Mouse (Mus musculus) heart, embryonic 13.5 days (tissue): ENCODE data around the gene Gm47283. TPM values are rescaled to one million over a fixed set of nuclear protein-coding genes. Genes with fewer than 3 reads are reported as not detected.
"Not testable (repeated sequence)": the region's sequence is repeated elsewhere in the genome, so short reads cannot be mapped to it uniquely, and the experiment has no call there.

ENCODE experiments used
- ATAC-seq: fragments of 200-750 bp; cut with Nextera tagmentation; 2 replicates; pipeline ENCODE4 v1.8.0; 2017; ENCODE audit warnings: moderate TSS enrichment; ENCODE audit not compliant: insufficient number of reproducible peaks, low FRiP score, low TSS enrichment; ENCODE audit errors: extremely low read depth
- H3K27ac ChIP-seq: fragments of 300-500 bp; sonication (generic); replicated peaks from 2 replicates; pipeline ENCODE4 v1.5.1; 2015; ENCODE audit warnings: moderate library complexity, mild to moderate bottlenecking, inconsistent platforms
- H3K27me3 ChIP-seq: fragments of 300-500 bp; sonication (generic); replicated peaks from 2 replicates; pipeline ENCODE4 v1.6.1; 2015; ENCODE audit warnings: mild to moderate bottlenecking, inconsistent platforms
- H3K36me3 ChIP-seq: fragments of 300-500 bp; sonication (generic); 2 replicates; pipeline ENCODE4 v1.6.1; 2015; ENCODE audit warnings: mild to moderate bottlenecking, inconsistent platforms
- H3K4me1 ChIP-seq: fragments of 300-500 bp; sonication (generic); 2 replicates; pipeline ENCODE4 v1.6.1; 2015; ENCODE audit warnings: inconsistent platforms
- H3K4me2 ChIP-seq: fragments of 300-500 bp; sonication (generic); 2 replicates; pipeline ENCODE4 v1.6.1; 2015; ENCODE audit warnings: inconsistent platforms, mild to moderate bottlenecking, moderate library complexity
- H3K4me3 ChIP-seq: fragments of 300-500 bp; sonication (generic); 2 replicates; pipeline ENCODE4 v1.5.1; 2015; ENCODE audit warnings: moderate library complexity, mild to moderate bottlenecking, inconsistent platforms
- H3K9ac ChIP-seq: fragments of 300-500 bp; sonication (generic); 2 replicates; pipeline ENCODE4 v1.6.1; 2015; ENCODE audit warnings: inconsistent platforms, mild to moderate bottlenecking, moderate library complexity
- H3K9me3 ChIP-seq: fragments of 300-500 bp; sonication (generic); 2 replicates; pipeline ENCODE4 v1.6.1; 2016; ENCODE audit warnings: inconsistent platforms
- WGBS: fragments of 180-500 bp; shearing (Covaris S2); methylation state at CpG from one replicate; pipeline ENCODE4 v1.1.7; 2015; ENCODE audit warnings: mixed read lengths; 5-methylcytosine and 5-hydroxymethylcytosine counted together
- polyA plus RNA-seq: library from polyadenylated mRNA; unstranded; fragments of >200 nt; fragmentation: Nextera tagmentation; extraction: Ambion mirVana; gene quantifications from 2 replicates; pipeline ENCODE4 v1.2.1, GENCODE M21; 2015

Gm47283 gene
- polyA plus RNA-seq, 1 experiment from 2014 or later: not detected

- H3K27me3 ChIP-seq, H3K9ac ChIP-seq, H3K27ac ChIP-seq, ATAC-seq, H3K4me1 ChIP-seq, H3K4me2 ChIP-seq, H3K4me3 ChIP-seq: not testable (repeated sequence)
- peaks cover 56% of the 10 kb centered on the region for H3K9me3 ChIP-seq
- WGBS: 86% methylated on average over 49 of the region's 49 CpGs
- H3K36me3 ChIP-seq: peaks cover 55% of the 10 kb centered on the region
These were observed 42.1 kb upstream of the Gm47283 start for GRCm38 (mm10) chrY:90742261-90743052.

DNA sequence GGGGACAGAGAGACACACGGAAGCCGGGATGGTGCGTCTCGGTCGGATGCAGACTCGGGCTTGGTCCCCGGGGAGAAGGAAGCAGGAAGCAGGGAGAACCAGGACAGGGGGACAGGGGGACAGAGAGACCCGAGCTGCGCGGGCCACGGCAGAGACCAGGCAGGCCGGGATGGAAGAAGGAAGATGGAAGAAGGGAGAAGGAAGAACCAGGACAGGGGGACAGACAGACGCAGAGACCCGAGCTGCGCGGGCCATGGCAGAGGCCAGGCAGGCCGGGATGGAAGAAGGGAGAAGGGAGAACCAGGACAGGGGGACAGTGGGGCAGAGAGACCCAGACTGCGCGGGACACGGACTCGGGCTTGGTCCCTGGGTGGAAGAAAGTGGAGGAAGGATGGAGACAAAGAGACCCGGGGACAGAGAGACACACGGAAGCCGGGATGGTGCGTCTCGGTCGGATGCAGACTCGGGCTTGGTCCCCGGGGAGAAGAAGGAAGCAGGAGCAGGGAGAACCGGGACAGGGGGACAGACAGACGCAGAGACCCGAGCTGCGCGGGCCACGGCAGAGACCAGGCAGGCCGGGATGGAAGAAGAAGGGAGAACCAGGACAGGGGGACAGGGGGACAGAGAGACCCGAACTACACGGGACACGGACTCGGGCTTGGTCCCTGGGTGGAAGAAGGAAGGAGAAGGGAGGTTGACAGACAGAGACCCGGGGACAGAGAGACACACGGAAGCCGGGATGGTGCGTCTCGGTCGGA, 41.3 kb upstream of the Gm47283 start:
- not testable (repeated sequence) for H3K27ac ChIP-seq, H3K4me2 ChIP-seq, H3K9ac ChIP-seq, H3K27me3 ChIP-seq, H3K4me3 ChIP-seq, H3K4me1 ChIP-seq, ATAC-seq
- Histone ChIP-seq H3K9me3 (peaks cover 56% of the 10 kb centered on the region), H3K36me3 (peaks cover 55% of the 10 kb centered on the region)
- 83% methylated on average over 45 of the region's 46 CpGs for WGBS

DNA sequence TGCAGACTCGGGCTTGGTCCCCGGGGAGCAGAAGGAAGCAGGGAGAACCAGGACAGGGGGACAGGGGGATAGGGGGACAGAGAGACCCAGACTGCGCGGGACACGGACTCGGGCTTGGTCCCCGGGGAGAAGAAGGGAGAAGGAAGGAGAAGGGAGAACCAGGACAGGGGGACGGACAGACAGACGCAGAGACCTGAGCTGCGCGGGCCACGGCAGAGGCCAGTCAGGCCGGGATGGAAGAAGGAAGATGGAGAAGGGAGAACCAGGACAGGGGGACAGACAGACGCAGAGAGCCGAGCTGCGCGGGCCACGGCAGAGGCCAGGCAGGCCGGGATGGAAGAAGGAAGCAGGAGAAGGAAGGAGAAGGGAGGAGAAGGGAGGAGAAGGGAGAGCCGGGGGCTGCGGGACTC, 40.7 kb upstream of the Gm47283 start:
- Histone ChIP-seq H3K9ac (no peak overlapping the region), H3K4me2 (no peak overlapping the region), H3K4me3 (peak overlapping the region; percentile 17; the same call in 1 of the 2 replicates), H3K27ac (no peak overlapping the region), H3K27me3 (no peaks in the 10 kb centered on the region), H3K4me1 (no peaks in the 10 kb centered on the region), H3K36me3 (peaks cover 52% of the 10 kb centered on the region), H3K9me3 (peaks cover 53% of the 10 kb centered on the region)
- no peak for ATAC-seq
- WGBS: 66% methylated on average over 3 of the region's 21 CpGs

DNA sequence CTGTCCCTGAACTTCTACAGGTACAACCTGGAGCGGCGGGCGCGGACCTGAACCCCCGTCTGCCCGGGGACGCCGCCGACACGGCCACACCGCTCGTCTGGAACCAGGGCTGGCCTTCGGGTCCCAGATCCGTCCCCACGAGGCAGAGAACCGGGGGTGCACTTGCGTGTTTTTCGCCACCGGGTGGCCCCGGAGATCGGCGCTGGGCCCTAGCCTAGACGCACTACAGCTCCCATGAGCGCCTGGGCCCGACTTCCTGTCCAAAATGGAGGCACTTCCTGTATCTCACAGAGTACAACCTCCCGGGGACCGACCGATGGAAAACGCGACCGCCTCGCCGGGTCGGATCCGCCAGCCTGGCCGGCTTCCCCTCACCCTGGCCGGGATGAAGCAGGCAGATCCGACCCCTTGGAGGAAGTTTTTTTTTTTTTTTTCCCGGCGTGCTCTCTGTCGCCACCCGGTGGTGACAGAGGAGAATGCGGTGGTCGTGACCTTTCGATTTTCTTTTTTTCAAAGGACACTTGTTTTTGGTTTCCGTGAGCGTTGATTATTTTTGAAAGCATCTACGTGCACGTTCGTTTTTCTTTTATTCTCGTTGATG, 40.1 kb upstream of the Gm47283 start:
- ATAC-seq: peak; percentile 80
- H3K27ac ChIP-seq: 0 out of 2 replicates have a peak overlapping the region, but pooled peaks have one; percentile 2
- 0 out of 2 replicates have a peak overlapping the region, but pooled peaks have one; percentile 0 for H3K9ac ChIP-seq
- WGBS: 71% methylated on average over 51 of the region's 51 CpGs
- H3K4me3 ChIP-seq: peak overlapping the region; percentile 17
- peak overlapping the region; percentile 29 for H3K4me2 ChIP-seq
- H3K4me1 ChIP-seq, H3K27me3 ChIP-seq: not testable (repeated sequence)
- peaks cover 45% of the 10 kb centered on the region for H3K36me3 ChIP-seq
- H3K9me3 ChIP-seq: peaks cover 46% of the 10 kb centered on the region

DNA sequence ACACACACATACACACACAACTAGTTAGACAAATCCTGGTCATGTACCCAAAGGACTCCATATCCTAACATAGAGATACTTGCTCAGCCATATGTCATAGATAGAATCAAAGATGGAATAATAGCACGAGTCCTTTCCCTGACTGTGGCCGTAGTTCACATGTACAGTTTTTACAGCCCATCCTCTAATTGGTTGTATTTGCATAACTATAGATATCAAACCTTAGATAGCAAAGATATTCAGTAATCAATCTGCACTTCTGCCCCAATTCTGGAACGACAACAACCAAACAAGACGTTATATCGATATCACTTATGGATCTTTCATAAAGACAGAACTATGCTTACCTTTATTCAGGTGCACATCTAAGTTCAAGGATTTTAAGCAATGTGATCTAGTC, 39.3 kb upstream of the Gm47283 start:
- not testable (repeated sequence) for H3K4me1 ChIP-seq, H3K4me2 ChIP-seq, H3K9ac ChIP-seq, ATAC-seq, H3K27me3 ChIP-seq, H3K27ac ChIP-seq, H3K4me3 ChIP-seq
- WGBS: 86% methylated on average over 5 of the region's 5 CpGs
- peaks cover 38% of the 10 kb centered on the region for H3K36me3 ChIP-seq
- H3K9me3 ChIP-seq: peaks cover 39% of the 10 kb centered on the region

- not testable (repeated sequence) for H3K4me3 ChIP-seq, H3K4me1 ChIP-seq, H3K4me2 ChIP-seq, H3K9ac ChIP-seq, H3K27me3 ChIP-seq, H3K9me3 ChIP-seq, ATAC-seq, H3K36me3 ChIP-seq, H3K27ac ChIP-seq
- no CpG with 5 or more reads among the region's 8 CpGs for WGBS
These were observed 29.8 kb upstream of the Gm47283 start, which contains the start of gene Gm21860 for GRCm38 (mm10) chrY:90754721-90755120. Gene Gm21860 (minus strand): TSS chrY:90754821.

GRCm38 (mm10) chrY:90839077-90839476, 54.5 kb downstream of the Gm47283 start, which contains the start of gene Gm21748:
Gene Gm21748 (minus strand): TSS chrY:90839177.
- not testable (repeated sequence) for H3K9me3 ChIP-seq, H3K27me3 ChIP-seq, ATAC-seq, H3K27ac ChIP-seq, H3K4me3 ChIP-seq, H3K4me2 ChIP-seq, H3K36me3 ChIP-seq, H3K4me1 ChIP-seq, H3K9ac ChIP-seq
- whole genome bisulfite sequencing: no CpG with 5 or more reads among the region's 8 CpGs

Other genes with a start within 250 kb of the Gm47283 start
- gene Gm21860, start 29.9 kb upstream of the Gm47283 start, polyA plus RNA-seq: not detected in 2 replicates
- gene Gm21748, start 54.4 kb downstream of the Gm47283 start, polyA plus RNA-seq: not detected in 2 replicates